Mouse (Mus musculus): ENCODE results near the gene Creld1. TPM values are rescaled to one million over a fixed set of nuclear protein-coding genes. Genes with fewer than 3 reads are reported as not detected.

The Creld1 gene
- polyA plus RNA-seq, 1 experiment from 2014 or later, result 21.5 TPM

DNA sequence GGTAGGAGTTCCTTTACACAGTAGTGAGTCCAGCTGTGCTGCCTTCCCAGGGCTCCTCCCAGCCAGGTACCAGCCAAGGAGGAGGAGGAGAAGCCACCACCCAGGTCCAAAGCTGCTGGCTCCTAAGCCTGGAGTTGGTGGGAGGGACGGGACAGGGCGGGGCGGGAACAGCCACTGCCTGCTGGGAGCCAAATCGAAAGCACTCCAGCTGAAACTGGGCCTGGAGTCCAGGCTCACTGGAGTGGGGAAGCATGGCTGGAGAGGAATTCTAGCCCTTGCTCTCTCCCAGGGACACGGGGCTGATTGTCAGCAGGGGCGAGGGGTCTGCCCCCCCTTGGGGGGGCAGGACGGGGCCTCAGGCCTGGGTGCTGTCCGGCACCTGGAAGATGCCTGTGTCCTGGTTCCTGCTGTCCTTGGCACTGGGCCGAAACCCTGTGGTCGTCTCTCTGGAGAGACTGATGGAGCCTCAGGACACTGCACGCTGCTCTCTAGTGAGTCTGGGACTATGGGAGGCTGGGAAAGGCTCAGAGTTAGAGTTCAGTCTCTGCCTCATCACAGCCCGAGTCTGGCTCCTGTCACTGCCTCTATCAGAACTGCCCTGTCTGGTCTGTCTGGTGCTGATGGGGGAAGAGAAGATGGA, 11.7 kb upstream of the Creld1 start, which contains the start of gene Il17rc:
TSS of gene Il17rc (plus strand) at position 131 of the 640 bp plus-strand sequence.
- Histone ChIP-seq H3K4me1 (peaks cover 33% of the 10 kb centered on the region), H3K9ac (peak within 1 kb of the TSS; percentile 31; the same call in 1 of the 2 replicates), H3K4me2 (replicated peaks) (peak within 1 kb of the TSS; percentile 53), H3K9me3 (replicated peaks) (no peaks in the 10 kb centered on the region), H3K4me3 (replicated peaks) (peak within 1 kb of the TSS; percentile 34), H3K36me3 (no peaks in the 10 kb centered on the region), H3K27ac (replicated peaks) (peak within 1 kb of the TSS; percentile 81), H3K27me3 (peaks cover 11% of the 10 kb centered on the region; the same call in 1 of the 2 replicates)
- WGBS, result 17% methylated on average over 12 of the region's 12 CpGs
- ATAC-seq (ENCODE audit: insufficient number of reproducible peaks, low FRiP score, low TSS enrichment, low read depth), result 0 out of 2 replicates have a peak, but pooled peaks have one; percentile 11

DNA sequence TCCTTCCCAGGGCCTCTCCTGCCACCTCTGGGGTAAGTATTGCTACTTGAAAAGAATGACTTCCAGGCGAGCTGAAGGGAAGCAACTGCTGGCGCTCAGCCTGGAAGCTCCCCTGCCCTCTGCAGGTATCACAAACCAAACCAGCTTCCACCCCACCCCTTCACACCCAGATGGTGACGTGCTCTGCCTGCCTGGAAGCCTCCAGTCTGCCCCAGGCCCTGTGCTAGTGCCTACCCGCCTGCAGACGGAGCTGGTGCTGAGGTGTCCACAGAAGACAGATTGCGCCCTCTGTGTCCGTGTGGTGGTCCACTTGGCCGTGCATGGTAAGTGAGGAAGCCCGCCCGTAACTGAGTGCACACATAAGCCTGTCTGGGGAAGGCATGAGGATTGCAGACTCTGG, 11.0 kb upstream of the Creld1 start:
- ATAC-seq (ENCODE audit: insufficient number of reproducible peaks, low FRiP score, low TSS enrichment, low read depth), result no peak
- no peak overlapping the region; the same call in 1 of the 2 replicates for H3K9ac ChIP-seq

DNA sequence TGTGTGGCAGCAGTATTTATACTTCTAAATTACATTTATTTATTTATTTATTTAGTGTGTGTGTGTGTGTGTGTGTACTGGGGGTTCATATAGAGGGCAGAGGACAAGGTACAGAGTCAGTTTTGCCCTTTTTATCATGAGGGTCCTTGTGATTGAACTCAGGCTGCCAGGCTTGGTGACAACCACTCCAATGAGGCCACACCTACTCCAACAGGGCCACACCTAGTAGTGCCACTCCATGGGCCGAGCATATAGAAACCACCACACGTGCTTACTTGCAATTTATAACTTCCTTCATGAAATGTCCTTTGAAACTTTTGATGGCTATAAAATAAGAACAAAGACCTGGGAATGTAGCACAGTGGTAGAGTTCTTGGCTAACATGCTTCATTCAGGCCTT, 9.9 kb upstream of the Creld1 start:
- Histone ChIP-seq H3K27me3 (peaks cover 11% of the 10 kb centered on the region; the same call in 1 of the 2 replicates), H3K4me3 (replicated peaks) (no peak overlapping the region), H3K9ac (no peak overlapping the region), H3K36me3 (no peaks in the 10 kb centered on the region), H3K27ac (replicated peaks) (no peak overlapping the region), H3K4me1 (peaks cover 33% of the 10 kb centered on the region), H3K4me2 (replicated peaks) (no peak overlapping the region), H3K9me3 (replicated peaks) (no peaks in the 10 kb centered on the region)
- WGBS, result 78% methylated on average over 2 of the region's 2 CpGs
- ATAC-seq (ENCODE audit: insufficient number of reproducible peaks, low FRiP score, low TSS enrichment, low read depth), result no peak

More for the DNA sequence above, 11.0 kb upstream of the Creld1 start:
- Histone ChIP-seq H3K4me3 (replicated peaks) (peak overlapping the region; percentile 34), H3K27ac (replicated peaks) (peak overlapping the region; percentile 81), H3K4me2 (replicated peaks) (peak overlapping the region; percentile 53), H3K9me3 (replicated peaks) (no peaks in the 10 kb centered on the region), H3K36me3 (no peaks in the 10 kb centered on the region), H3K4me1 (peaks cover 33% of the 10 kb centered on the region), H3K27me3 (peaks cover 11% of the 10 kb centered on the region; the same call in 1 of the 2 replicates)
- 71% methylated on average over 10 of the region's 10 CpGs for WGBS

DNA sequence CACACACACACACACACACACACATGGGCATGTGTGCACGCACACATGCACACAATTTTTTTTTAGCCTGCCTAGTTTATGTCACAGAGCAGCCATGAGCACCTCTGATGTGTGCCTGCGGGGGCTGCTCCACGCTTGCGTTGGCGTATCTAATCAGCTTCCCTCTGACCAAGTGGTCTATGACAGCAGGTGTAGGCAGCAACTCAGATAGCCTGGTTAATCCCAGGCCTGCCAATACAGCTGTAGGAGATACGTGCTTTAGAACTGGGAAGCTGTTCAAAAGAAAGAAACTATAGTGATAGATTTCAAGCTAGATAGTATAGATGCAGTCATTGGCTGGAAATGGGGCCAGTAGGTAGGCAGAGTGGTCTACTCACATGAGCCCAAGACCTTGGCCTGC, 9.4 kb upstream of the Creld1 start:
- WGBS, result 75% methylated on average over 6 of the region's 6 CpGs

DNA sequence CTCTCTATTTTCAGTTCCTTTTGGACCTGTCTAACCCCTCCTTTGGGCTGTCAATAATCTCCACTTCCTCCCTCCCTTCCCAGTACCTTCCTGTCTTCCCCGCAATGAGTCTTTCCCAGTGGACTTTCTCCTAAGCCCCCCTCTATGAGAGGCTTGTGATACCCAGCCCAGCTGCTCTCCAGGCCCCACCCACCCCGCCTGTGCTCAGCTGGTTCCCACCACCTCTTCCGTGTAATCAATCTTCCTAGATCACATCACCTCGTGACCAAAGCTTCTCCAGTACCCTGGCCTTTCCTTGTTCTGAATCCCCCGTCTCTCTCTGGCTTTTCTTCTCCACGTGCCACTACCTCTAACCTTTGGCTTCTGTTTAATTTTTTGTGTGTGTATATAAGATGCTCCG, 5.7 kb upstream of the Creld1 start:
- WGBS, result 43% methylated on average over 7 of the region's 7 CpGs
- Histone ChIP-seq H3K4me2 (replicated peaks) (no peak overlapping the region), H3K27me3 (peaks cover 26% of the 10 kb centered on the region), H3K27ac (replicated peaks) (no peak overlapping the region), H3K9ac (no peak overlapping the region), H3K4me3 (replicated peaks) (no peak overlapping the region), H3K36me3 (no peaks in the 10 kb centered on the region), H3K9me3 (replicated peaks) (no peaks in the 10 kb centered on the region), H3K4me1 (peaks cover 13% of the 10 kb centered on the region)
- ATAC-seq (ENCODE audit: insufficient number of reproducible peaks, low FRiP score, low TSS enrichment, low read depth), result no peak

More for the DNA sequence above, 9.4 kb upstream of the Creld1 start:
- Histone ChIP-seq H3K27ac (replicated peaks) (no peak overlapping the region), H3K9me3 (replicated peaks) (no peaks in the 10 kb centered on the region), H3K4me1 (peaks cover 30% of the 10 kb centered on the region), H3K4me3 (replicated peaks) (no peak overlapping the region), H3K27me3 (peaks cover 13% of the 10 kb centered on the region; the same call in 1 of the 2 replicates), H3K9ac (no peak overlapping the region), H3K36me3 (no peaks in the 10 kb centered on the region), H3K4me2 (replicated peaks) (no peak overlapping the region)
- no peak for ATAC-seq (ENCODE audit: insufficient number of reproducible peaks, low FRiP score, low TSS enrichment, low read depth)

DNA sequence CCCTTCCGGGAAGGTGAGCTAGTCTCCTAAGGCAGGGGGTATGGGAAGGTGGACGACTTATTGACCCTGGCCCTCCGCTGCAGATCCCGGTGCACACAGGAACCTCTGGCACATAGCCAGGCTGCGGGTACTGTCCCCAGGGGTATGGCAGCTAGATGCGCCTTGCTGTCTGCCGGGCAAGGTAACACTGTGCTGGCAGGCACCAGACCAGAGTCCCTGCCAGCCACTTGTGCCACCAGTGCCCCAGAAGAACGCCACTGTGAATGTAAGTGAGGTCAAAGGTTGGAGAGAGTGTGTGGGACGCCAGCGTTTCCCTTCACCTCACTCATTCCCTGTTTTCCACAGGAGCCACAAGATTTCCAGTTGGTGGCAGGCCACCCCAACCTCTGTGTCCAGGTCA, 4.2 kb upstream of the Creld1 start:
- no peaks in the 10 kb centered on the region for H3K36me3 ChIP-seq
- no peak overlapping the region for H3K9ac ChIP-seq
- no peak overlapping the region for H3K27ac ChIP-seq (replicated peaks)
- H3K9me3 ChIP-seq (replicated peaks), result no peaks in the 10 kb centered on the region
- peaks cover 26% of the 10 kb centered on the region for H3K4me1 ChIP-seq
- H3K4me2 ChIP-seq (replicated peaks), result no peak overlapping the region
- no peak overlapping the region for H3K4me3 ChIP-seq (replicated peaks)
- ATAC-seq (ENCODE audit: insufficient number of reproducible peaks, low FRiP score, low TSS enrichment, low read depth), result no peak
- H3K27me3 ChIP-seq, result peaks cover 34% of the 10 kb centered on the region
- WGBS, result 75% methylated on average over 10 of the region's 10 CpGs

DNA sequence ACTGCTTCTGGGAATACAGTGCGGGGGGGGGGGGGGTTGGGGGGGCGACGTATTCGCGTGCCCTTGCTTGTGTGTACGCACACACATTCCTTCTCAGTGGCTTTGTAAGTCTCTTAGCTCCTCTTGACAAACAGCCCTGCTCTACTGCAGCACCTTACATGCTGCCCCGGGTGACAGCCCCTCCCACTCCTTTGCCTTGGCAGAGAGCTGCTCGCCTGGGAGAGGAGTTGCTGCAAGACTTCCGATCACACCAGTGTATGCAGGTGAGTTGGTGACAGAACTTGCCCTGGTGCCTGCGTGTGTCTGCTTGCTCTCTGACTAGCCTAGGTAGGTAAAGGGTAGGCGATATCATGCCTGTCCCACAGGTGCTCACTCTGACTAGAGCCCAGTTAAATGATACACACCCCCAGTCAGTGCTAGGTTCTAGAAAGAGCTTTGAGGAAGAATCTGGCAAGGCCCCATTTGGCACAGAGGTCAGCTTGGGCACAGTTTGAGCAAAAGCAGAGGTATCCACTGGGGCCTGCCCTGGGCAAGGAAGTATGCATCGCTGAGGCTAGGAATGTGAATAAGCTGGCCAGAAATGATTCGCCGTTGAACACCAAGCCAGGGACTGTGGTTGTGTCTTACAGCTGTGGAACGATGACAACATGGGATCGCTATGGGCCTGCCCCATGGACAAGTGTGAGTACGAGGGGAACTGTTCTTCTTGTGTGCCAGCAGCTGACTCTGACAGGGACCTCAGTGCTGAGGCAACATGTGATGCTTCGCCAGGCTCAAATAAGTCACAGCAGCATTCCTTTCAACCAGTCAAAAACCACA, 2.3 kb upstream of the Creld1 start:
- Histone ChIP-seq H3K4me1 (peaks cover 28% of the 10 kb centered on the region), H3K36me3 (no peaks in the 10 kb centered on the region), H3K27ac (replicated peaks) (no peak overlapping the region; the same call in 1 of the 2 replicates), H3K4me2 (replicated peaks) (no peak overlapping the region), H3K9ac (no peak overlapping the region), H3K27me3 (peaks cover 34% of the 10 kb centered on the region), H3K9me3 (replicated peaks) (no peaks in the 10 kb centered on the region), H3K4me3 (replicated peaks) (no peak overlapping the region)
- 48% methylated on average over 18 of the region's 18 CpGs for WGBS
- ATAC-seq (ENCODE audit: insufficient number of reproducible peaks, low FRiP score, low TSS enrichment, low read depth), result no peak

DNA sequence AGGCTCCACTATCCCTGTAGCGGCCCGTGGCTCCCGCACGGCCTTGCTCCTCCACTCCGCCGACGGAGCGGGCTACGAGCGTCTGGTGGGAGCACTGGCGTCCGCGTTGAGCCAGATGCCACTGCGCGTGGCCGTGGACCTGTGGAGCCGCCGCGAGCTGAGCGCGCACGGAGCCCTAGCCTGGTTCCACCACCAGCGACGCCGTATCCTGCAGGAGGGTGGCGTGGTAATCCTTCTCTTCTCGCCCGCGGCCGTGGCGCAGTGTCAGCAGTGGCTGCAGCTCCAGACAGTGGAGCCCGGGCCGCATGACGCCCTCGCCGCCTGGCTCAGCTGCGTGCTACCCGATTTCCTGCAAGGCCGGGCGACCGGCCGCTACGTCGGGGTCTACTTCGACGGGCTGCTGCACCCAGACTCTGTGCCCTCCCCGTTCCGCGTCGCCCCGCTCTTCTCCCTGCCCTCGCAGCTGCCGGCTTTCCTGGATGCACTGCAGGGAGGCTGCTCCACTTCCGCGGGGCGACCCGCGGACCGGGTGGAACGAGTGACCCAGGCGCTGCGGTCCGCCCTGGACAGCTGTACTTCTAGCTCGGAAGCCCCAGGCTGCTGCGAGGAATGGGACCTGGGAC, 509 bp upstream of the Creld1 start:
- H3K4me3 ChIP-seq (replicated peaks), result peak overlapping the region; percentile 47
- H3K9ac ChIP-seq, result no peak overlapping the region
- H3K4me2 ChIP-seq (replicated peaks), result peak overlapping the region; percentile 75
- no peaks in the 10 kb centered on the region for H3K9me3 ChIP-seq (replicated peaks)
- peaks cover 37% of the 10 kb centered on the region for H3K4me1 ChIP-seq
- no peaks in the 10 kb centered on the region for H3K36me3 ChIP-seq
- H3K27ac ChIP-seq (replicated peaks), result peak overlapping the region; percentile 60
- 4% methylated on average over 65 of the region's 65 CpGs for WGBS
- ATAC-seq (ENCODE audit: insufficient number of reproducible peaks, low FRiP score, low TSS enrichment, low read depth), result peak; percentile 4; the same call in 1 of the 2 replicates
- H3K27me3 ChIP-seq, result peaks cover 34% of the 10 kb centered on the region

DNA sequence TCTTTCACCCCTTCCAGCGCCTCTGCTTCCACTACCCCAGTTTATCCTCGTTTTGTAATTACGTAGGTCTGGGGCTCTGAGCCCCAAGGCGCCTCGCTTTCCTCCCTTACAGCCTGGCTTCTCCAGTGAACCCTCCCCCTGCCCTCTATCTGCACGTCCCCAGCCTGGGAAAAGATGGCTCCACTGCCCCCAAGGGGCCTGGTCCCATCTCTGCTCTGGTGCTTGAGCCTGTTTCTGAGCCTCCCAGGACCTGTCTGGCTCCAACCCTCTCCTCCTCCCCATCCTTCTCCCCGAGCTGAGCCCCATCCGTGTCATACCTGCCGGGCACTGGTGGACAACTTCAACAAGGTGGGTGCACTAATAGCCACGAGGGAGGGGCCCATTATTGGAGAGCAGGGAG, 632 bp downstream of the Creld1 start:
- Histone ChIP-seq H3K9ac (peak overlapping the region; percentile 3; the same call in 1 of the 2 replicates), H3K4me2 (replicated peaks) (peak overlapping the region; percentile 75), H3K36me3 (no peaks in the 10 kb centered on the region), H3K4me1 (peaks cover 42% of the 10 kb centered on the region), H3K27me3 (peaks cover 32% of the 10 kb centered on the region), H3K27ac (replicated peaks) (peak overlapping the region; percentile 66; the same call in 1 of the 2 replicates), H3K4me3 (replicated peaks) (peak overlapping the region; percentile 47), H3K9me3 (replicated peaks) (no peaks in the 10 kb centered on the region)
- 11% methylated on average over 10 of the region's 10 CpGs for WGBS
- ATAC-seq (ENCODE audit: insufficient number of reproducible peaks, low FRiP score, low TSS enrichment, low read depth), result 0 out of 2 replicates have a peak, but pooled peaks have one; percentile 21

DNA sequence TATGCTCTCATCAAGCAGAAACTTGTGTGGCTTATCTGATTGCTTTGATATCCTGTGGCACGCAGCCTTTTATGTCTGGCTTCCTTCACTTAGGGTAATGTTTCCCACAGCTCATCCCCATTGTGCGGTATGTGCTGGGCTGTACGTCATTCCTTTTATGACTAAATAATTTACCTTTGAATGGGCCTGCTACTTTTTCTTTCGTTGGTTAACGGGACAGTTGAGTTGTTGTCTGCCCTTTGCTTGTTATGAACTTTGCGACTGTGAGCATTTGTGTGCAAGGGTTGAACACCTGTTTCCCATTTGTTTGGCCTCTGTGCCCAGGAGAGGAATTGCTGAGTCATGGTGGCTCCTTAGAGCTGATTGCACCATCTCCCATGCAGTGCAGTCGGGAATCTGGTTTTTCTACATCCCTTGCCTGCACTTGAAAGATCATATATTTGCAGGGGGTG, 4.1 kb downstream of the Creld1 start:
- peaks cover 10% of the 10 kb centered on the region for H3K27me3 ChIP-seq

DNA sequence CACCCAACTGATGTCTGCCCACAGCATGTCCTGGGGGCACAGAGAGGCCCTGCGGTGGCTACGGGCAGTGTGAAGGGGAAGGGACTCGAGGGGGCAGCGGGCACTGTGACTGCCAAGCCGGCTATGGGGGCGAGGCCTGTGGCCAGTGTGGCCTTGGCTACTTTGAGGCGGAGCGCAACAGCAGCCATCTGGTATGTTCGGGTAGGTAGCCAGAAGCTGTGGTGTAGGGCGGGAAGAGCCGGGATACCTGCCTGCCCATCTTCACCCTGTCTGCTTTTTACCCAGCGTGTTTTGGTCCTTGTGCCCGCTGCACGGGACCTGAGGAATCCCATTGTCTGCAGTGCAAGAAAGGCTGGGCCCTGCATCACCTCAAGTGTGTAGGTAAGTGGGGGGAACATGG, 6.3 kb downstream of the Creld1 start:
- no peak for ATAC-seq (ENCODE audit: insufficient number of reproducible peaks, low FRiP score, low TSS enrichment, low read depth)
- Histone ChIP-seq H3K27me3 (no peaks in the 10 kb centered on the region), H3K27ac (replicated peaks) (no peak overlapping the region), H3K4me3 (replicated peaks) (no peak overlapping the region), H3K36me3 (0 out of 2 replicates have a peak, but pooled peaks cover 5% of the 10 kb centered on the region), H3K9ac (no peak overlapping the region), H3K9me3 (replicated peaks) (no peaks in the 10 kb centered on the region), H3K4me2 (replicated peaks) (no peak overlapping the region), H3K4me1 (peaks cover 18% of the 10 kb centered on the region)
- WGBS, result 90% methylated on average over 14 of the region's 14 CpGs

More for the DNA sequence above, 4.1 kb downstream of the Creld1 start:
- Histone ChIP-seq H3K4me3 (replicated peaks) (no peak overlapping the region), H3K9me3 (replicated peaks) (no peaks in the 10 kb centered on the region), H3K27ac (replicated peaks) (peak overlapping the region; percentile 34), H3K4me1 (peaks cover 31% of the 10 kb centered on the region), H3K36me3 (0 out of 2 replicates have a peak, but pooled peaks cover 5% of the 10 kb centered on the region), H3K4me2 (replicated peaks) (no peak overlapping the region), H3K9ac (no peak overlapping the region)
- no peak for ATAC-seq (ENCODE audit: insufficient number of reproducible peaks, low FRiP score, low TSS enrichment, low read depth)
- WGBS, result 12% methylated on average over 7 of the region's 7 CpGs

Measured in embryonic facial prominence, embryonic 15.5 days (tissue).